Mouse (Mus musculus) embryonic facial prominence, embryonic 13.5 days (tissue): ENCODE measurements around the gene Car9. TPM values are rescaled to one million over a fixed set of nuclear protein-coding genes. Genes with fewer than 3 reads are reported as not detected.

Source experiments
- ATAC-seq: fragments of 200-750 bp; cut with Nextera tagmentation; 2 replicates; pipeline ENCODE4 v1.8.0; 2017; ENCODE audit warnings: low read depth; ENCODE audit not compliant: insufficient number of reproducible peaks, insufficient read depth, low FRiP score, low TSS enrichment
- H3K27ac ChIP-seq: fragments of 300-500 bp; sonication (generic); 2 replicates; pipeline ENCODE4 v1.5.1; 2015; ENCODE audit warnings: moderate library complexity, mild to moderate bottlenecking, inconsistent platforms
- H3K27me3 ChIP-seq: fragments of 300-500 bp; sonication (generic); 2 replicates; pipeline ENCODE4 v1.6.1; 2015; ENCODE audit warnings: mild to moderate bottlenecking, inconsistent platforms
- H3K36me3 ChIP-seq: fragments of 300-500 bp; sonication (generic); 2 replicates; pipeline ENCODE4 v1.6.1; 2015; ENCODE audit warnings: mild to moderate bottlenecking, inconsistent platforms
- H3K4me1 ChIP-seq: fragments of 300-500 bp; sonication (generic); 2 replicates; pipeline ENCODE4 v1.6.1; 2015; ENCODE audit warnings: inconsistent platforms
- H3K4me2 ChIP-seq: fragments of 300-500 bp; sonication (generic); 2 replicates; pipeline ENCODE4 v1.6.1; 2015; ENCODE audit warnings: moderate library complexity, mild to moderate bottlenecking, inconsistent platforms
- H3K4me3 ChIP-seq: fragments of 300-500 bp; sonication (generic); 2 replicates; pipeline ENCODE4 v1.5.1; 2015; ENCODE audit warnings: mild to moderate bottlenecking, inconsistent platforms
- H3K9ac ChIP-seq: fragments of 300-500 bp; sonication (generic); 2 replicates; pipeline ENCODE4 v1.6.1; 2015; ENCODE audit warnings: mild to moderate bottlenecking, inconsistent platforms
- H3K9me3 ChIP-seq: fragments of 300-500 bp; sonication (generic); 2 replicates; pipeline ENCODE4 v1.6.1; 2016; ENCODE audit warnings: inconsistent platforms
- WGBS: fragments of 180-500 bp; shearing (Covaris S2); methylation state at CpG from one replicate; pipeline ENCODE4 v1.1.7; 2015; ENCODE audit warnings: mixed read lengths; 5-methylcytosine and 5-hydroxymethylcytosine counted together
- polyA plus RNA-seq: library from polyadenylated mRNA; unstranded; fragments of >200 nt; fragmentation: Nextera tagmentation; extraction: Ambion mirVana; gene quantifications from 2 replicates; pipeline ENCODE4 v1.2.1, GENCODE M21; 2015

The Car9 gene
- polyA plus RNA-seq, 1 experiment from 2014 or later, result 1.5 TPM

DNA sequence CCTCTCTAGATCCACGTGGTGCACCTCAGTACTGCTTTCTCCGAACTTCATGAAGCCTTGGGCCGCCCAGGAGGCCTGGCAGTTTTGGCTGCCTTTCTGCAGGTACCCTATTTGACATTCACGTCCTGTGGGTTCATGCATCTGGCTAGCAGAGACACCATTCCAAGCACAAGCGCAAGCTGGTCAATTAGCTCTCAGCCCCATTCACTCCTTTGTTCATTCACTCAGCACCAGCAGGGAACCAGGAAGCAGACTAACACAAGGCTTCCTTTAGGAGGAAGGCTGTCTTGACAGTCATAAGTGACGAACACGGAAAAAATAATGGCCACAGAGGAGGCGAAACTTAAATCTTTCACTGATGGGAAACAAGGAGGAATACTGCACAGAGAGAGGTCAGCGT, 2.3 kb downstream of the Car9 start:
- H3K4me2 ChIP-seq, result peak overlapping the region; percentile 76
- WGBS, result 37% methylated on average over 9 of the region's 9 CpGs
- peaks cover 24% of the 10 kb centered on the region for H3K27me3 ChIP-seq
- no peak for ATAC-seq
- no peak overlapping the region for H3K27ac ChIP-seq
- H3K4me1 ChIP-seq, result peaks cover 35% of the 10 kb centered on the region
- no peaks in the 10 kb centered on the region for H3K9me3 ChIP-seq
- peak overlapping the region; percentile 49 for H3K4me3 ChIP-seq
- no peaks in the 10 kb centered on the region for H3K36me3 ChIP-seq
- H3K9ac ChIP-seq, result peak overlapping the region; percentile 75

GRCm38 (mm10) chr4:43511675-43512454, 5.1 kb downstream of the Car9 start:
- H3K4me1 ChIP-seq, result peaks cover 31% of the 10 kb centered on the region
- ATAC-seq, result no peak

GRCm38 (mm10) chr4:43512653-43513052, 5.9 kb downstream of the Car9 start:
- peaks cover 15% of the 10 kb centered on the region for H3K27me3 ChIP-seq
- H3K4me3 ChIP-seq, result no peak overlapping the region
- WGBS, result 52% methylated on average over 7 of the region's 7 CpGs
- H3K4me1 ChIP-seq, result peaks cover 26% of the 10 kb centered on the region
- H3K4me2 ChIP-seq, result no peak overlapping the region
- no peak overlapping the region for H3K27ac ChIP-seq
- no peak for ATAC-seq
- no peak overlapping the region for H3K9ac ChIP-seq
- no peaks in the 10 kb centered on the region for H3K9me3 ChIP-seq
- peaks cover 13% of the 10 kb centered on the region for H3K36me3 ChIP-seq

More at GRCm38 (mm10) chr4:43511675-43512454, 5.1 kb downstream of the Car9 start:
- 78% methylated on average over 19 of the region's 19 CpGs for WGBS
- peaks cover 11% of the 10 kb centered on the region for H3K36me3 ChIP-seq
- no peak overlapping the region for H3K9ac ChIP-seq
- no peak overlapping the region for H3K4me3 ChIP-seq
- no peak overlapping the region for H3K4me2 ChIP-seq
- no peak overlapping the region for H3K27ac ChIP-seq
- peaks cover 22% of the 10 kb centered on the region for H3K27me3 ChIP-seq
- no peaks in the 10 kb centered on the region for H3K9me3 ChIP-seq

DNA sequence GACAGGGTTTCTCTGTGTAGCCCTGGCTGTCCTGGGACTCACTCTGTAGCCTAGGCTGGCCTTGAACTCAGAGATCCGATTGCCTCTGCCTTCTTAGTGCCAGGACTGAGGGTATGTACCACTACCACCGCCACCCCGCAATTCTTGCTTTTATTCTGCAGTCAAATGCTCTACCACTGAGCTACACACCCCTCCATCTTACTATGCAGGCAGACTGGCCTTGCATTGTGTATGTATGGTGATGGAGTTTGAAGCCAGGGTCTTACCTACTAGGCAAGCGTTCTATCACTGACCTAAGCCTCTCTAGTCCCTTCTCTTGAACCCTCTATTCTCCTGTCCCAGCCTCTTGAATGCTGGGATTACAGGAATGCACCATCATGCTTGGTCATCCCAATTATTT, 6.5 kb downstream of the Car9 start:
- no peak overlapping the region for H3K27ac ChIP-seq
- H3K27me3 ChIP-seq, result peaks cover 11% of the 10 kb centered on the region
- 84% methylated on average over 4 of the region's 4 CpGs for WGBS
- no peak overlapping the region for H3K4me3 ChIP-seq
- peaks cover 19% of the 10 kb centered on the region for H3K4me1 ChIP-seq
- H3K9ac ChIP-seq, result no peak overlapping the region
- H3K9me3 ChIP-seq, result no peaks in the 10 kb centered on the region
- H3K4me2 ChIP-seq, result no peak overlapping the region
- H3K36me3 ChIP-seq, result peaks cover 19% of the 10 kb centered on the region
- ATAC-seq, result no peak

DNA sequence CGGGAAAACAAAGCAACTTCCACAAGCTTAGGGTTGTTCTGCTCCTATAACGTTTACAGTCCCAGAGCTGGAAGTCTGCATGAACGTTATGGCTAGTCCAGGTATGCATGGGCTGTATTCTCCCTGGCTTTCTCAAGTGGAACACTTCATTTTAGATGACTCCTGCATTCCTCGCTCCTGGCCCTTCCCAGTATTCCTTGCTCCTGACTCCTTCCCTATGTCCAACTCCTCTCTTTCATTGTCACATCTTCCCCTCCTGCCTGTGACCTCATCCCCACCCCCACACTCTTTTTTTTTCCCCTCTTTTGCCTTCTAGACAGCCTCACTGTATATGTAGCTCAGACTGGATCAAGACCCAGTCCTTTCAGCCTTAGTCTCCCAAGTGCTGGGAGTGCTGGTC, 7.0 kb downstream of the Car9 start:
- WGBS, result 72% methylated on average over 4 of the region's 4 CpGs
- Histone ChIP-seq H3K27ac (no peak overlapping the region), H3K36me3 (peaks cover 22% of the 10 kb centered on the region), H3K4me1 (peaks cover 18% of the 10 kb centered on the region), H3K27me3 (peaks cover 9% of the 10 kb centered on the region), H3K9me3 (no peaks in the 10 kb centered on the region), H3K4me2 (no peak overlapping the region), H3K9ac (no peak overlapping the region), H3K4me3 (no peak overlapping the region)
- ATAC-seq, result no peak

DNA sequence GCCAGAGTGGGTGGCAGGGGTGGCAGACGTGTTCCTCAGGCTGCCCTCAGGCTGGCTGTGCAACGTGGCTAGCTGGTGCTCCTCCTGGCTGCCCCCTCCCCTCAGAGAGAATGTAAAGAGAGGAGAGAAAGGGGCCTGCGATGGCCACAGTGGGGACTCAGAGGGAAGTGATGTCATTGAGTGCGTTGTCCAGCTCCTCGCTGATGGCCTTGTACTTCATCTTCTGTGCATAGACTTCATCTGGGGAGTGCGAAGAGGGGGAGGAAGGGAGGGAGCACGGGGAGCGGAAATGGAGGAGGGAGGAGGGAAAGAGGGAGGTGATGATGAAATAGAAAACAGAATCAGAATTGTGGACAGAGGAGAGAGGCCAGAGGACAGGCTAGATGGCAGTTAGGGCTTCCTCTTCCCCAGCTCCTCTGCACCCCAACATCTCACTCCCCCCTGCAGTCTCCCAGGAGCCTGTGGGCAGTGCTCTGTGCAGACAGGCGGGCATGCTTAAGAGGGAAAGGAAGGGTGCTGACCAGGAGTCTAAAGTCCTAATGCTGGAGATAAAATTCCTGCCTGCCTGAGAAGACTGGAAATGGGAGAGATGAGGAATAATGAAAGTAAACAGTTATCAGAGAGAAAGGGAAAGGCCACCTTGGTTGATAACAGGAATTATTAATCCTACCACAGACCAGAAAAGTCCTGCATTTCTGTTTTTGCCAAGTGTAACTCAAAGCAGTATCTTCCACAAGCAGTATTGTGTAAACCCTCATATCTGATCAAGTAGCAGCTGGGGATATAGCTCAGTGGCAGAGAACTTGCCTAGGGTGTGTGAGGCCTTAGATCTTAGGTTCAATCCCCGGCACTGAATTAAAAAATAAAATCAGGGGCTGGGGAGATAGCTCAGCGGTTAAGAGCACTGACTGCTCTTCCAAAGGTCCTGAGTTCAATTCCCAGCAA, 9.3 kb downstream of the Car9 start:
- H3K9ac ChIP-seq, result no peak overlapping the region
- H3K9me3 ChIP-seq, result no peaks in the 10 kb centered on the region
- H3K4me1 ChIP-seq, result peaks cover 28% of the 10 kb centered on the region
- no peak for ATAC-seq
- H3K27me3 ChIP-seq, result peaks cover 9% of the 10 kb centered on the region
- H3K4me3 ChIP-seq, result no peak overlapping the region
- no peak overlapping the region for H3K27ac ChIP-seq
- 70% methylated on average over 11 of the region's 11 CpGs for WGBS
- H3K36me3 ChIP-seq, result peaks cover 29% of the 10 kb centered on the region
- no peak overlapping the region for H3K4me2 ChIP-seq

DNA sequence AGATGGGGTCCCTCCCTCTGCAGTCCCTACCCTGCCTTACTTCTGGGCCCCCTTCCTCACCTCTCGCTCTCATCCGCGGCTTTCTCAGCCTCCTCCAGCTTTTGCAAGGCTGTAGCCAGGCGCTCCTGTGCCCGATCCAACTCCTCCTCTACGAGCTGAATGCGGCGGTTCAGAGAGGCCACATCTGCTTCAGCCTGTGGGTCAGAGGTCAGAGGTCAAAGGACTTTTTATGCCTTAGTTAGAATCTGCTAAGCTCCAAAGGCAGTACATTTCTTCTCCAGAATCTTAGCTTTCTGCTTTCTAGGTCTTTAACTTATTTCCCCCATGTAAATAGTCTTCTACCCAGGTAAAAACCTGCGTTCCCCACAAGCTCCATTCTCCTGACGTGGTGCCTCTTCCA, 12.8 kb downstream of the Car9 start:
- Histone ChIP-seq H3K4me1 (peaks cover 49% of the 10 kb centered on the region), H3K27me3 (peaks cover 23% of the 10 kb centered on the region), H3K36me3 (peaks cover 27% of the 10 kb centered on the region), H3K27ac (no peak overlapping the region), H3K4me3 (peak overlapping the region; percentile 26), H3K4me2 (peak overlapping the region; percentile 54), H3K9ac (peak overlapping the region; percentile 22; the same call in 1 of the 2 replicates), H3K9me3 (no peaks in the 10 kb centered on the region)
- ATAC-seq, result no peak
- WGBS, result 19% methylated on average over 10 of the region's 10 CpGs

DNA sequence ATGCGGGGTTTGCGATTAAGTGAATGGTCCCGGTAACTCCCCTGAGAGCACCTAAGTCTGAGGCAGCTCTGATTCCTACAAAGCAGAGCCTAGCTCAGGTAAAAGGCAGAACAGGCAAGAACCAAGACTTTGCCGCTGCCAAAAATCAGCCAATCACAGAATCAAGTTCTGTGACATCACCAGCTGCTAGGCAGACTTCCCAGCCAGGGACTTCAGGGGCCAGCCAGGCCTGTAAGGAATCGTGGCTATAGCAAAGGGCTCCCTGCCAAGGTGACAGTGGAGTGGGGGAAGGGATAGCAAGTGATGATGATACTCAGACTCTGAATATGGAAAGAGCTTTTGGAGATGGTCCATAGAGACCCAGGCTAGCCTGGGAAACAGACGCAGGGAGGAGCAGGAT, 13.2 kb downstream of the Car9 start:
- peak overlapping the region; percentile 26 for H3K4me3 ChIP-seq
- no peak overlapping the region for H3K27ac ChIP-seq
- 0 out of 2 replicates have a peak overlapping the region, but pooled peaks have one; percentile 22 for H3K9ac ChIP-seq
- no peaks in the 10 kb centered on the region for H3K9me3 ChIP-seq
- peaks cover 27% of the 10 kb centered on the region for H3K36me3 ChIP-seq
- ATAC-seq, result no peak
- peak overlapping the region; percentile 54 for H3K4me2 ChIP-seq
- peaks cover 27% of the 10 kb centered on the region for H3K27me3 ChIP-seq
- H3K4me1 ChIP-seq, result peaks cover 53% of the 10 kb centered on the region
- WGBS, result 12% methylated on average over 6 of the region's 6 CpGs

GRCm38 (mm10) chr4:43527880-43528279, 21.1 kb downstream of the Car9 start:
- no peak overlapping the region for H3K27ac ChIP-seq
- ATAC-seq, result no peak

DNA sequence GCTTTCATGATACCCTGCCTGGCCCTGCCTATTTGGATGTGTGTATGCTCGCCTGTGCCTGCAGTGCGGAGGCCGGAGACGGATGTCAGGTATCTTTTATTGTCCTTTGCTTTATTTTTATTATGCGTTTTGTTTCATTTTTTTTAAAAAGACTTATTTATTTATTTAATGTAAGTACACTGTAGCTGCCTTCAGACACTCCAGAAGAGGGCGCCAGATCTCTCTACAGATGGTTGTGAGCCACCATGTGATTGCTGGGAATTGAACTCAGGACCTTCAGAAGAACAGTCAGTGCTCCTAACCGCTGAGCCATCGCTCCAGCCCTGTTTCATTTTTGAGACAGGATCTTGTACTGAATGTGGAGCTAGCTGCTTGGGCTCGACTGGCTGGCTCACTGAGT, 21.7 kb downstream of the Car9 start:
- no peak overlapping the region for H3K27ac ChIP-seq
- no peak overlapping the region for H3K4me2 ChIP-seq
- peaks cover 27% of the 10 kb centered on the region for H3K36me3 ChIP-seq
- no peak overlapping the region for H3K9ac ChIP-seq
- H3K4me1 ChIP-seq, result peaks cover 10% of the 10 kb centered on the region
- no peak overlapping the region for H3K4me3 ChIP-seq
- peaks cover 17% of the 10 kb centered on the region for H3K27me3 ChIP-seq
- H3K9me3 ChIP-seq, result no peaks in the 10 kb centered on the region
- 81% methylated on average over 9 of the region's 9 CpGs for WGBS
- ATAC-seq, result no peak

More at GRCm38 (mm10) chr4:43527880-43528279, 21.1 kb downstream of the Car9 start:
- Histone ChIP-seq H3K27me3 (peaks cover 23% of the 10 kb centered on the region), H3K4me1 (peaks cover 16% of the 10 kb centered on the region), H3K9ac (no peak overlapping the region), H3K9me3 (no peaks in the 10 kb centered on the region), H3K36me3 (peaks cover 21% of the 10 kb centered on the region), H3K4me3 (no peak overlapping the region), H3K4me2 (no peak overlapping the region)
- WGBS, result 65% methylated on average over 5 of the region's 5 CpGs

GRCm38 (mm10) chr4:43530081-43530501, 23.3 kb downstream of the Car9 start:
- Histone ChIP-seq H3K27me3 (peaks cover 9% of the 10 kb centered on the region), H3K9me3 (no peaks in the 10 kb centered on the region), H3K4me1 (no peaks in the 10 kb centered on the region), H3K9ac (no peak overlapping the region), H3K36me3 (peaks cover 42% of the 10 kb centered on the region), H3K4me3 (no peak overlapping the region), H3K27ac (no peak overlapping the region), H3K4me2 (no peak overlapping the region)
- 70% methylated on average over 8 of the region's 8 CpGs for WGBS
- ATAC-seq, result no peak
